Mouse (Mus musculus): ENCODE data around the gene Gm10309. TPM values are rescaled to one million over a fixed set of nuclear protein-coding genes. Genes with fewer than 3 reads are reported as not detected.

The Gm10309 gene
- polyA plus RNA-seq, 2 experiments, result 0.03 to 0.47 TPM

- no peaks in the 10 kb centered on the region for H3K27me3 ChIP-seq (ENCODE audit: control insufficient read depth, insufficient read depth, low read length)
- H3K9ac ChIP-seq (ENCODE audit: low read depth, low read length, severe bottlenecking), result no peak overlapping the region
- H3K9me3 ChIP-seq (ENCODE audit: control insufficient read depth, low read length), result 0 out of 2 replicates have a peak, but pooled peaks cover 4% of the 10 kb centered on the region
- no peaks in the 10 kb centered on the region for H3K4me1 ChIP-seq (ENCODE audit: control insufficient read depth, insufficient read depth, low read length)
- H3K4me3 ChIP-seq (replicated peaks; ENCODE audit: low read length), result no peak overlapping the region
- ATAC-seq (ENCODE audit: low FRiP score, low read depth) (no peak), DNase-seq (ENCODE audit: low spot score) (no peak)
- no peak for TF ChIP-seq POLR2A (IDR thresholded peaks at IDR 0.05; ENCODE audit: borderline replicate concordance, extremely low read depth, insufficient read depth, insufficient read length)
- H3K4me2 ChIP-seq (replicated peaks; ENCODE audit: low read depth, low read length, severe bottlenecking), result no peak overlapping the region
- no peaks in the 10 kb centered on the region for H3K36me3 ChIP-seq (ENCODE audit: control insufficient read depth, insufficient read depth, low read length)
- WGBS, result 79% methylated on average over 4 of the region's 4 CpGs
- no peak overlapping the region for H3K27ac ChIP-seq (replicated peaks; ENCODE audit: low read depth, low read length)
These were observed 52.1 kb downstream of the Gm10309 start for GRCm38 (mm10) chr17:86452934-86453333.

Other genes with a start within 250 kb of the Gm10309 start
- gene Epas1, start 248.5 kb upstream of the Gm10309 start, polyA plus RNA-seq (2012; rRNA removed), result 11.4 and 13.2 TPM in 2 replicates
- 8.3 and 8.7 TPM in 2 replicates for gene Epas1, start 248.5 kb upstream of the Gm10309 start, polyA plus RNA-seq (2014; fragmentation: Nextera tagmentation; extraction: Ambion mirVana)